Mouse (Mus musculus): ENCODE results near the gene Cdk2ap2. TPM values are rescaled to one million over a fixed set of nuclear protein-coding genes. Genes with fewer than 3 reads are reported as not detected.

Cdk2ap2 gene
- polyA plus RNA-seq, 1 experiment: 138 TPM

DNA sequence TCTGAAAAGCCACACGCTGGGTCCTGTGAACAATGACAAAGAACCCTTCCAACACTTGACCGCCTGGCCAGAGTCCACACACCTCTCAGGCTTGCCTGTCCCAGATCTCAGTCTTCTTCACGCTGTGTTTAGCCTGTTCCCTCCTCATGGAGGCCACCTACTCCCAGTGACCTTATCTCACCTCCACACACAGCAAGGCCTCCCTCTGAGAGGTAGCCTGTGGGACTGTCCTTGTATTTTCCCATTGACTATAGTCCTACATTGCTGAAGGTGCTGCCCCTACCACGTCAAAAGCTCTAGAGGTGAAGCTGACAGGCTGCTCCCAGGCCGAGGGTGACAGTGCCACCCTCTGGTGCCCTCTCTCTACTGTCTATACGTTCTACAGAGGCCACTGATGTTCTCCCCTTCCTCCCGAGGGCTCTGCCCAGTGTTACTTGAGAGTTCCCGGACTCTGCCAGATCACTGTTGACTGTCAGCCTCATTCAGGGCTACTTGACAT, 16.4 kb upstream of the Cdk2ap2 start:
- H3K27me3 ChIP-seq (replicated peaks; ENCODE audit: control insufficient read depth, insufficient read depth, low read length): no peaks in the 10 kb centered on the region
- 53% methylated on average over 8 of the region's 8 CpGs for WGBS
- DNase-seq: peak; percentile 71
- H3K36me3 ChIP-seq (ENCODE audit: control insufficient read depth, insufficient read depth, low read length): no peaks in the 10 kb centered on the region
- TF ChIP-seq CTCF (conservative IDR thresholded peaks at IDR 0.05; ENCODE audit: insufficient read depth, insufficient read length, low read depth, low read length): peak; percentile 45; the same call in 1 of the 2 replicates
- TF ChIP-seq POLR2A (IDR thresholded peaks at IDR 0.05; ENCODE audit: low read depth, low read length): no peak
- H3K4me1 ChIP-seq (ENCODE audit: control insufficient read depth, insufficient read depth, low read length): peaks cover 5% of the 10 kb centered on the region
- no peak overlapping the region for H3K27ac ChIP-seq (ENCODE audit: insufficient read depth, low read depth, low read length)
- H3K4me3 ChIP-seq (ENCODE audit: insufficient read depth, low read depth, low read length): no peak overlapping the region

DNA sequence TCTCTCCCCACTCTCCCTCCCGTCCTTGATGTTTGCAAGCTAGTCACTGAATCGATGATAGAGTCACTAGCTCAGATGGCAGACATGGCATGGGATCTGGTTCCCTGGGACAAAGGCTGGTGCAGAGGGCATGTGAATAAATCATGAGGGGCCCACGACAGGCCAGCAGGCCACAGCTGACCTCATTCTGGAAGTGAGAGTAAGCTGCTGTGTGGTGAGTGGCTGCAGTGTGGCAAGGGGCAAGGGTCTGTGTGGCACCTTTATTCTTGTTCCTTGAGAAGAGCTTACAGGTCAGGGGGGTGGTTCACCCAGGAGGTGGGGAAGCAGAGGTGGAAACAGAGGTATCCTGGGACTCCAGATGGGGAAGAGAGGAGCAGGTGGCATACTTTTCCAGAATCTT, 15.6 kb upstream of the Cdk2ap2 start, which contains the start of gene Cabp2:
Cabp2 (plus strand) TSS at position 185 of the 400 bp plus-strand sequence.
- 56% methylated on average over 3 of the region's 3 CpGs for WGBS
- no peak for DNase-seq
- Histone ChIP-seq H3K4me1 (ENCODE audit: control insufficient read depth, insufficient read depth, low read length) (no peaks in the 10 kb centered on the region; the same call in 1 of the 2 replicates), H3K36me3 (ENCODE audit: control insufficient read depth, insufficient read depth, low read length) (no peaks in the 10 kb centered on the region), H3K27me3 (replicated peaks; ENCODE audit: control insufficient read depth, insufficient read depth, low read length) (no peaks in the 10 kb centered on the region), H3K4me3 (ENCODE audit: insufficient read depth, low read depth, low read length) (no peak within 1 kb of the TSS), H3K27ac (ENCODE audit: insufficient read depth, low read depth, low read length) (no peak within 1 kb of the TSS)
- TF ChIP-seq CTCF (conservative IDR thresholded peaks at IDR 0.05; ENCODE audit: insufficient read depth, insufficient read length, low read depth, low read length): no peak
- TF ChIP-seq POLR2A (IDR thresholded peaks at IDR 0.05; ENCODE audit: low read depth, low read length): no peak

DNA sequence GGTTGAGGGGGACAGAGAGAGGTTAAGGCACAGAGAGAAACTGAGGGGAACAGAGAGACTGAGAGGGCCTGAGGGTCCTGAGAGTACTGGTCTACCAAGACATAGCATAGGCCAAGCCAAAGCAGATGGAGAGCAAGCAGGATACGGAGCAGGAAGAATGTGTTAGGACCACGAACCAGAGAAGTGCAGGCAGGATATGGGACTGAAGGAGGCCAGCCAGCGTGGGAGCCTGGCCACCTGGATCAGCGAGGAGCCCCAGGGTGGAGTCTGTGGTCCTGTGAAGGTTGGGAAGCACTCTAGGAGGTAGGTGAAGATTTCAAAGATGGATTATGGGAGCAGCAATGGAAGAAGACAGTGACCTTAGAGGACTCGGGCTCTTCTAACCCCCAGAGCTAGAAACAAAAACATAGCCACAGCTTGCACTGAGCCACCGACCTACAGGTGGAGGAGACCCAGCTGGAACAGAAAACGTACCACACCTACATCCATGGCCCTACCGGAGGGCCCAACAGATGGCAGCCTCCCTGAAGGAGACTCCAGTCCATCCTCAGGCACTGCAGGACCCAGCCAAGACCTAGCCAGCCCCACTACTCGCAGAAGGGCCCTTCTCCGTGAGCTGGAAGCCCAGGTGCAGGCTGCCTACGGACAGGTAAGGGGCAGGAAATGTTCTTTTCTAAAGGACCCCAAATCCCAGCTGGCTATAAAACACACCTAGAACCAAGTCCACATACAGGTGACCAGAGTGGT, 14.6 kb upstream of the Cdk2ap2 start:
- no peak for TF ChIP-seq POLR2A (IDR thresholded peaks at IDR 0.05; ENCODE audit: low read depth, low read length)
- no peak for TF ChIP-seq CTCF (conservative IDR thresholded peaks at IDR 0.05; ENCODE audit: insufficient read depth, insufficient read length, low read depth, low read length)
- Histone ChIP-seq H3K36me3 (ENCODE audit: control insufficient read depth, insufficient read depth, low read length) (no peaks in the 10 kb centered on the region), H3K27me3 (replicated peaks; ENCODE audit: control insufficient read depth, insufficient read depth, low read length) (no peaks in the 10 kb centered on the region), H3K27ac (ENCODE audit: insufficient read depth, low read depth, low read length) (no peak overlapping the region), H3K4me3 (ENCODE audit: insufficient read depth, low read depth, low read length) (no peak overlapping the region), H3K4me1 (ENCODE audit: control insufficient read depth, insufficient read depth, low read length) (no peaks in the 10 kb centered on the region; the same call in 1 of the 2 replicates)
- WGBS: 90% methylated on average over 11 of the region's 11 CpGs
- no peak for DNase-seq

DNA sequence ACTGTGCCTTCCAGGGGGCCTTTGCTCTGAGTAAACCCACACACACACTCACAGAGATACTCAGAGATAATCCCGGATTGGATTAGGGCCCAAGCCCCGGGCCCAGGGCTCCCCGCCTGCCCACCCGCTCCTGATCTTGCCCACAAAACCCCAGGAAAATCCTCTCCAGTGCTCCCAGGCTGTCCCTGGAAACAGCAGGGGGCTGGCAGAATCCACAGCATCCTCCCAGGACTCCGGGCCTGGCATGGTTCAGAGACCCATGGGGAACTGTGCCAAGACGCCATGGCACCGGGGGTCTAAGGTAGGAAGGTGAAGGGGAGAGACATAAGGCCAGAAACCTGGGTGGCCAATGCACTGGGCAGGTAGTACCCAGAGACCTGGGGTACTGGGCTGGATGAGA, 13.7 kb upstream of the Cdk2ap2 start:
- TF ChIP-seq CTCF (conservative IDR thresholded peaks at IDR 0.05; ENCODE audit: insufficient read depth, insufficient read length, low read depth, low read length) (no peak), POLR2A (IDR thresholded peaks at IDR 0.05; ENCODE audit: low read depth, low read length) (no peak)
- Histone ChIP-seq H3K4me1 (ENCODE audit: control insufficient read depth, insufficient read depth, low read length) (no peaks in the 10 kb centered on the region; the same call in 1 of the 2 replicates), H3K36me3 (ENCODE audit: control insufficient read depth, insufficient read depth, low read length) (no peaks in the 10 kb centered on the region), H3K27ac (ENCODE audit: insufficient read depth, low read depth, low read length) (no peak overlapping the region), H3K4me3 (ENCODE audit: insufficient read depth, low read depth, low read length) (no peak overlapping the region), H3K27me3 (replicated peaks; ENCODE audit: control insufficient read depth, insufficient read depth, low read length) (no peaks in the 10 kb centered on the region)
- no peak for DNase-seq
- WGBS: 89% methylated on average over 7 of the region's 7 CpGs

DNA sequence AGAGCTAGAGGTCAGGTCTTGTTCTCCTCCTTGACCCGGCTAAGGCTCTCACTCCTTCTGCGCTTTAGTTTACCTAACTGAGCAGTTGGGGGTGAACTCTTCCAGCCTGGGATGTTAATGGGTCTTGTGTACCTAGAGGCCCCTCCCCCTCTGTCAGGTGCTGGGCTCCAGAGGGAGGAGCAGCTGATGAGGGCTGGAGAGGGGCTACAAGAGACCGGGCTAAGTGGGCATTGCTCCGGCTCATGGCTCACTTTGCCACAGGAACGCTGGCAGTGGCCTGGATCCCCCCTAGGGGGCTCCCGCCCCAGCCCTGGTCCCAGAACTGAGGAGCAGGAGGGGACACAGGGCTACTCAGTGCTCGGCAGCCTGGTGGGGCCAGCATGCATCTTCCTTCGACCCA, 13.2 kb upstream of the Cdk2ap2 start:
- no peak overlapping the region for H3K27ac ChIP-seq (ENCODE audit: insufficient read depth, low read depth, low read length)
- H3K36me3 ChIP-seq (ENCODE audit: control insufficient read depth, insufficient read depth, low read length): no peaks in the 10 kb centered on the region
- H3K4me1 ChIP-seq (ENCODE audit: control insufficient read depth, insufficient read depth, low read length): no peaks in the 10 kb centered on the region; the same call in 1 of the 2 replicates
- TF ChIP-seq POLR2A (IDR thresholded peaks at IDR 0.05; ENCODE audit: low read depth, low read length) (no peak), CTCF (conservative IDR thresholded peaks at IDR 0.05; ENCODE audit: insufficient read depth, insufficient read length, low read depth, low read length) (no peak)
- no peaks in the 10 kb centered on the region for H3K27me3 ChIP-seq (replicated peaks; ENCODE audit: control insufficient read depth, insufficient read depth, low read length)
- DNase-seq: no peak
- WGBS: 63% methylated on average over 8 of the region's 8 CpGs
- H3K4me3 ChIP-seq (ENCODE audit: insufficient read depth, low read depth, low read length): no peak overlapping the region

DNA sequence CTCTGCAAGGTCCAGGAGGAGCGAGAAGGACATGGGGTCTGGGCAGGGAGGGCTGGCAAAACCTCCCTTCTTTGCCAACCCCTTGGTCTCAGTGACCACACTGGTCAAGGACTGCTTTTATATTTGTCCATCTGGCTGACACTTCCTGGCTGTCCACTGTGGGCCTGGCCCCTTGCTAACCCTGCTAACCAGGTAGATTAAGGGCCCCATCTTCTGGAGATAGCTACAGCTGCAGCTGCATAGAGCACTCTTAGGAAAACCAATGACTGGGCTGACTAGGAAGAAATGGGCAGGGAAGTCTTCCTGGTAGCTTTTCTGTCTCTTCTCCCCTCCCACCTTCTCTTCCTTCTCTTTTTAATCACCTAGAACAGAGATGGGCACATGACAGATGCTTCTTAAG, 12.0 kb upstream of the Cdk2ap2 start:
- H3K36me3 ChIP-seq (ENCODE audit: control insufficient read depth, insufficient read depth, low read length): no peaks in the 10 kb centered on the region
- no peak overlapping the region for H3K27ac ChIP-seq (ENCODE audit: insufficient read depth, low read depth, low read length)
- no peaks in the 10 kb centered on the region; the same call in 1 of the 2 replicates for H3K4me1 ChIP-seq (ENCODE audit: control insufficient read depth, insufficient read depth, low read length)
- no peak overlapping the region for H3K4me3 ChIP-seq (ENCODE audit: insufficient read depth, low read depth, low read length)
- peak; percentile 81 for TF ChIP-seq CTCF (conservative IDR thresholded peaks at IDR 0.05; ENCODE audit: insufficient read depth, insufficient read length, low read depth, low read length)
- no peak for TF ChIP-seq POLR2A (IDR thresholded peaks at IDR 0.05; ENCODE audit: low read depth, low read length)
- 94% methylated on average over 1 of the region's 1 CpGs for WGBS
- no peaks in the 10 kb centered on the region for H3K27me3 ChIP-seq (replicated peaks; ENCODE audit: control insufficient read depth, insufficient read depth, low read length)
- DNase-seq: peak; percentile 69

DNA sequence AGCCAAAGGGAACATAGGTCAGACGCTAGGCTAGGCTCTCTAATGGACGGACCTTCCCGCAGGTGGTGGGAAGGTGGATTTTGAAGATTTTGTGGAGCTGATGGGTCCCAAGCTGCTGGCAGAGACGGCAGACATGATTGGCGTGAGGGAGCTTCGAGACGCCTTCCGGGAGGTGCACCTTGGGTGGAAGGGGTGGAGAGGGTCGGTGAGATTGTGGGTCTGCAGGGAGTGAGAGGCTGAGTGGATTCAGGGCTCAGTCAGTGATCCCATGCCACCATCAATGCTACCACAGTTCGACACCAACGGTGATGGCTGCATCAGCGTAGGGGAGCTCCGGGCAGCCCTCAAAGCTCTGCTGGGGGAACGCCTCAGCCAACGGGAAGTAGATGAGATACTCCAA, 10.8 kb upstream of the Cdk2ap2 start:
- Histone ChIP-seq H3K4me3 (ENCODE audit: insufficient read depth, low read depth, low read length) (no peak overlapping the region), H3K4me1 (ENCODE audit: control insufficient read depth, insufficient read depth, low read length) (no peaks in the 10 kb centered on the region; the same call in 1 of the 2 replicates), H3K36me3 (ENCODE audit: control insufficient read depth, insufficient read depth, low read length) (no peaks in the 10 kb centered on the region), H3K27ac (ENCODE audit: insufficient read depth, low read depth, low read length) (no peak overlapping the region), H3K27me3 (replicated peaks; ENCODE audit: control insufficient read depth, insufficient read depth, low read length) (no peaks in the 10 kb centered on the region)
- TF ChIP-seq POLR2A (IDR thresholded peaks at IDR 0.05; ENCODE audit: low read depth, low read length): no peak
- TF ChIP-seq CTCF (conservative IDR thresholded peaks at IDR 0.05; ENCODE audit: insufficient read depth, insufficient read length, low read depth, low read length): no peak
- no peak for DNase-seq
- WGBS: 89% methylated on average over 15 of the region's 15 CpGs
